Mouse (Mus musculus): Measurements from ENCODE around the gene Ppt1. TPM values are rescaled to one million over a fixed set of nuclear protein-coding genes. Genes with fewer than 3 reads are reported as not detected.
A peak's percentile ranks its signal among the peaks of the same experiment; 100 is the strongest.

The Ppt1 gene
- polyA plus RNA-seq, 1 experiment from 2014 or later = 91.4 TPM

DNA sequence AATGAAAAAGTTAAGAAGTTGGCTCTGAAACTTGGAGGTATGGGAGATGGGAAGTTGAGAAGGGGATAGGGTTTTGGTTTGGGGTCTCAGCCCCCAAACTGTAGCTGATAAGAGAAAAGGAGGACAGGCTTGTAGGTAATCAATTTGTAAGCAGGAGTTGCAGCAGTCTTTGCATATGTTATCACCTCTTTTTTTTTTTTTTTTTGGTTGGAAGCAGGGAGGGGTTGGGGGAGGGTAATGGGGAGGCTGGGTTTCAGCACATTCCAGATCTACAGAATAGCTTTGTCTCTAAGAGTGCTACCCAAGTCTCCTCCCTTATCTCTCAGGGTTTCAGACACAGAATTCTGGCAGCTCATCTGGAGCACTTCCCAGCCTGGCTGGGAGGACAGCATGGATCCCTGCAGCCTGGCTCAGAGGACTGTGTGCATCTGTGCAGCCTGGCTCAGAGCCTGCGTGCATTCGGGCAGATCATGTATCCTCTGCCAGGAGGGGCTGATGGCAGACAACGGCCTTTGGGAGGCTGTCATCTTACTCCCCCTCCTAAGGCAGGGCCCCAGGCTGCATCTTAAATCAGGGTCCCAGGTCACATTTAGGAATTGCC lies 54.9 kb downstream of the Ppt1 start:
- Histone ChIP-seq H3K9ac (no peak overlapping the region), H3K27ac (peak overlapping the region; percentile 65), H3K4me3 (no peak overlapping the region), H3K27me3 (replicated peaks) (no peaks in the 10 kb centered on the region), H3K36me3 (replicated peaks) (no peaks in the 10 kb centered on the region), H3K4me1 (peaks cover 10% of the 10 kb centered on the region), H3K4me2 (no peak overlapping the region), H3K9me3 (no peaks in the 10 kb centered on the region)
- WGBS = 8% methylated on average over 3 of the region's 3 CpGs
- no peak for ATAC-seq (replicated peaks)

DNA sequence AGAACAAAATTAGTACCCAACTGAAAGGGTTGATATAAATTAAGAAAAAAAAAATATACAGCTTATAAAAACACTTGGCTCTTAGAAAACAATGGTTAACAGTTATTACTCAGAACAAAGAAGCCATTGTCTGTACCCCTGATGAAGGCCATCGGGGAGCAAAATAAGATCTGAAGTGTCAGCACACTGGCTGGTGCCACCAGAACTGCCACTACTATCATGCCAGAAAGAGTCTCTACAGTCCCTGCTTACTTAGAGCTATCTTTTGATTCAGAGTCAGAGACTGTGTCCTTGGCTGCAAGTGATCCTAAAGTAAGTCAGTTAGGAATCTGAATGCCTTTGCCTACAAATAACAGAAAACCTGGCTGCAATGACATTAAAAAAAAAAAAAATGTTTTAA lies 55.6 kb downstream of the Ppt1 start:
- no peaks in the 10 kb centered on the region for H3K36me3 ChIP-seq (replicated peaks)
- no peak overlapping the region for H3K4me2 ChIP-seq
- no peaks in the 10 kb centered on the region for H3K9me3 ChIP-seq
- peak overlapping the region; percentile 65 for H3K27ac ChIP-seq
- 44% methylated on average over 1 of the region's 1 CpGs for WGBS
- no peak overlapping the region for H3K4me3 ChIP-seq
- peaks cover 10% of the 10 kb centered on the region for H3K4me1 ChIP-seq
- ATAC-seq (replicated peaks) = no peak
- H3K27me3 ChIP-seq (replicated peaks) = no peaks in the 10 kb centered on the region
- no peak overlapping the region for H3K9ac ChIP-seq

DNA sequence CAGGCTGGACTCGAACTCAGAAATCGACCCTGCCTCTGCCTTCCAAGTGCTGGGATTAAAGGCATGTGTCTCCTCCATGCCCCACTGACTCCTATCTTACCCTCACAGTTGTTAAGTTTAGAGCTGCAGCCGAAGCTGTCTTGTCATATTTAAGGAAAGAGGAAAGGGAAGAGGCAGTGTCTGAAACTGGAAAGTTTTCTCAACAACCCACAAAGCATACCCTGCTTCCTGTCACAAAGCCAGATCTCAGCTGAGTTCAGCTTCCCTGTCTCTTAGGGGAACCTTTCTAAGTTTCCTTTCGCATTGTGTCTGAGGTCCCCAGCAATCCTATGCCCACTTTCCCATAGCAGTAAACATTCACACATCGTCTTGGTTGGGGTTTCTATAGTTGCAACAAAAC lies 56.1 kb downstream of the Ppt1 start:
- Histone ChIP-seq H3K9ac (no peak overlapping the region), H3K27me3 (replicated peaks) (no peaks in the 10 kb centered on the region), H3K9me3 (no peaks in the 10 kb centered on the region), H3K4me1 (peaks cover 6% of the 10 kb centered on the region), H3K4me2 (no peak overlapping the region), H3K27ac (peak overlapping the region; percentile 65; the same call in 1 of the 2 replicates), H3K36me3 (replicated peaks) (no peaks in the 10 kb centered on the region), H3K4me3 (no peak overlapping the region)
- WGBS = 76% methylated on average over 5 of the region's 5 CpGs
- no peak for ATAC-seq (replicated peaks)

DNA sequence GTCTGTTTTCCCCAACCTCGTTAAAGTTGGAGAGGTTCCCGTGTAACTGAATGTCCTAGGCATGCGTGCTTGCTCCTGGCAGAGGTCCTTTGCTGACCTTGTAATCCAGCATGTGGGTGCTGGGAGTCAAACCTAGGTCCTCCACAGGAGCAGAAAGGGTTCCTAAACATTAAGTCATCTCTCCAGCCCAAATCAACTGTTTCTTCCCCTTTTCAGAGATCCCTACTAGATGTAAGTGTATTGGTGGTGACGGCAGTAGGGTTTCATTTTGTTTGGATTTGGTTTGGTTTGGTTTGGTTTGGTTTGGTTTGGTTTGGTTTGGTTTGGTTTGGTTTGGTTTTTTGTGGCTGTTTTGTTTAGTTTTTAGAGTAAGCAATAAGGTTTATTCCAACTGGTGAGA lies 61.7 kb downstream of the Ppt1 start:
- no peak for ATAC-seq (replicated peaks)
- no peak overlapping the region for H3K4me3 ChIP-seq
- H3K9ac ChIP-seq = no peak overlapping the region
- H3K4me2 ChIP-seq = no peak overlapping the region
- no peaks in the 10 kb centered on the region for H3K36me3 ChIP-seq (replicated peaks)
- no peaks in the 10 kb centered on the region for H3K9me3 ChIP-seq
- H3K27me3 ChIP-seq (replicated peaks) = no peaks in the 10 kb centered on the region
- H3K4me1 ChIP-seq = no peaks in the 10 kb centered on the region
- WGBS = 88% methylated on average over 4 of the region's 4 CpGs
- H3K27ac ChIP-seq = no peak overlapping the region

DNA sequence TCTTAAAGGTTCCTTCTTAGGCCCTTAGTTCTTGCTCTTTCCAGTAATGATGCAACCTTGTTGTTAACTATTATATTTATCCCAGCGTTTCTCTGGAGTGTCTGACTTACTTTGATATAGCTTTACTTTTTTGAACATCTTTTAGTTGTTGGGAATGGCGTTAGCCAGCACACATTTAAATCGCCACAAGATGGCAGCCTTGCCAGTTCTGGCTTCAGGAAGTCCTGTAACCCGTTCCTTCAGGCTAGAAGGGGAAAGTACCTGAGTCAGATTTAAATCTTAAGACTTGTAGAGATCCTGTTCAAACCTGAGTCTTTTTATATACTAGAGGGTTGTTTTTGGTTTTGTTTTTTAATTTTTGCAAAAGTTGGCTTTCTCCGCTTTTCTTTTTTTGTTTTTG lies 62.3 kb downstream of the Ppt1 start:
- Histone ChIP-seq H3K9me3 (no peaks in the 10 kb centered on the region), H3K4me2 (no peak overlapping the region), H3K27me3 (replicated peaks) (no peaks in the 10 kb centered on the region), H3K9ac (no peak overlapping the region), H3K27ac (no peak overlapping the region), H3K36me3 (replicated peaks) (no peaks in the 10 kb centered on the region), H3K4me1 (no peaks in the 10 kb centered on the region), H3K4me3 (no peak overlapping the region)
- 0 out of 2 replicates have a peak, but pooled peaks have one; percentile 39 for ATAC-seq (replicated peaks)
- WGBS = 13% methylated on average over 5 of the region's 5 CpGs

DNA sequence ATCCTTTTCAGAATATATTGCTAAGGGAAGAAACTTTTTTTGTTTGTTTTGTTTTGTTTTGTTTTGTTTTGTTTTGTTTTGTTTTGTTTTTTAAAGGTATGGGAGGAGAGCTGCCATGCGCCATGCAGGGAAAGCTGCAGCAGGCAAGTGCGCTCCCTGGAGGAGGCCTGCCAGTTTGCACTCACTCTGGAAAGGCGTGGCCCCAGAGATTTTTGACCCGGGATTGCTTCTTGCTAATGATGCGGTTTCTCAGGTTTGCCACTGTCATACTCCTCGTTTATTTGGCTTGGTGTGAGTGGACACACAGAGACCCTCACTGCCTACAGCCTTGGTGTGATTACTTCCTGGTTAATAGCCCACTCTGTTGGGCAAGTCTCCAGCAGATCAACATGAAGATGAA lies 66.1 kb downstream of the Ppt1 start:
- no peaks in the 10 kb centered on the region for H3K4me1 ChIP-seq
- no peaks in the 10 kb centered on the region for H3K27me3 ChIP-seq (replicated peaks)
- H3K4me3 ChIP-seq = no peak overlapping the region
- ATAC-seq (replicated peaks) = no peak
- H3K9ac ChIP-seq = no peak overlapping the region
- no peaks in the 10 kb centered on the region for H3K9me3 ChIP-seq
- no peaks in the 10 kb centered on the region for H3K36me3 ChIP-seq (replicated peaks)
- no peak overlapping the region for H3K4me2 ChIP-seq
- no peak overlapping the region for H3K27ac ChIP-seq
- WGBS = 39% methylated on average over 6 of the region's 6 CpGs

DNA sequence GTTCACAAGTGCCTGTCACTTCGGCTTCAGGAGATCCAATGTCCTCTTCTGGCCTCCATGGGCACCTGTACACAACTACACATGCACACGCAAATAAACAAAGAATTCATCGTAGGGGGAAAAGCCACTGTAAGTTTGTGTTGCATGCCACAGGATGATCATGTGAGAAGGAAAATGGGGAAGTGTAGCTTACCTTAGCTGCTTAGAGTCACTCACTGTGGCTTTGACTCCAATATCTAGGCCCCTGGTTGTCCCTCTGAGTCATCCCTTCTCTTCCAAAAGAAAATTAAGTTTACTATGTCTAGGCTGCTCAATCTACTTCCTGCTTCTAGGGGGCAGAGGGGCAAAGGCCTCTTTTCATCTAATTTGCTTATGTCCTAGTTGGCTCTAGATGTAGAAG lies 67.7 kb downstream of the Ppt1 start:
- 97% methylated on average over 3 of the region's 3 CpGs for WGBS
- Histone ChIP-seq H3K9me3 (no peaks in the 10 kb centered on the region), H3K36me3 (replicated peaks) (no peaks in the 10 kb centered on the region), H3K4me1 (peaks cover under 1% of the 10 kb centered on the region; the same call in 1 of the 2 replicates), H3K9ac (no peak overlapping the region), H3K4me3 (no peak overlapping the region), H3K4me2 (no peak overlapping the region), H3K27ac (no peak overlapping the region), H3K27me3 (replicated peaks) (no peaks in the 10 kb centered on the region)
- ATAC-seq (replicated peaks) = no peak

DNA sequence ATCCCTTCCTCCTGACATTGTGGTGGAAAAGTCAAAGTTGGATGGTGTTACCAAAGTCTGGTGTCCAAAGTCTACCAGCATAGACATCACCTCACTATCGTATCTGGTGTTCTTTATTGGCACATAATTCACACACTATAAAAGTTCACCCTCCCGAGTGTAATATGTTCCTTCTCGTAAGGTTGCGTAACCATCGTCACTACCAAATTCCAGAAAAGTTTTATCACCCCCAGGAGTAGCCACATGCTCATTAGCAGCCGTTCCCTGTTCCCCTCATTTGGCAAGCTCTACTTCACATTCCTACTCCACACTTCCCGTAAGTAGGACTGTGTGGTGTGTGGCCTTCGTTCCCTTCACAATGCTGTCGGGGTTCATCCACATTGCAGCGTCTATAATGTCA lies 69.3 kb downstream of the Ppt1 start:
- no peak for ATAC-seq (replicated peaks)
- H3K4me3 ChIP-seq = no peak overlapping the region
- no peaks in the 10 kb centered on the region for H3K9me3 ChIP-seq
- no peak overlapping the region for H3K9ac ChIP-seq
- H3K27ac ChIP-seq = no peak overlapping the region
- no peaks in the 10 kb centered on the region for H3K36me3 ChIP-seq (replicated peaks)
- H3K27me3 ChIP-seq (replicated peaks) = no peaks in the 10 kb centered on the region
- no peak overlapping the region for H3K4me2 ChIP-seq
- 88% methylated on average over 10 of the region's 10 CpGs for WGBS
- peaks cover 13% of the 10 kb centered on the region; the same call in 1 of the 2 replicates for H3K4me1 ChIP-seq

Other genes with a start within 250 kb of the Ppt1 start
- not detected in 2 replicates for gene 9530002B09Rik, start 147.0 kb upstream of the Ppt1 start, polyA plus RNA-seq (2015; fragmentation: Nextera tagmentation; extraction: Ambion mirVana)
- 66.9 and 69.4 TPM in 2 replicates for gene Cap1, start 49.8 kb downstream of the Ppt1 start, polyA plus RNA-seq (2015; fragmentation: Nextera tagmentation; extraction: Ambion mirVana)
- 33.4 and 36.0 TPM in 2 replicates for gene Mfsd2a, start 124.9 kb downstream of the Ppt1 start, polyA plus RNA-seq (2015; fragmentation: Nextera tagmentation; extraction: Ambion mirVana)
- 83.1 and 86.7 TPM in 2 replicates for gene Mycl, start 159.4 kb downstream of the Ppt1 start, polyA plus RNA-seq (2015; fragmentation: Nextera tagmentation; extraction: Ambion mirVana)
- gene Trit1, start 180.4 kb downstream of the Ppt1 start, polyA plus RNA-seq (2015; fragmentation: Nextera tagmentation; extraction: Ambion mirVana) = 25.3 and 25.8 TPM in 2 replicates